Mouse (Mus musculus): ENCODE results near the gene Mettl8.

Mettl8 gene

GRCm38 (mm10) chr2:70978271-70978670 is 77.1 kb downstream of the Mettl8 start:
- no peak for DNase-seq (ENCODE audit: low spot score)

GRCm38 (mm10) chr2:70974769-70975168 is 80.6 kb downstream of the Mettl8 start:
- no peak for DNase-seq (ENCODE audit: low spot score)

GRCm38 (mm10) chr2:70972795-70973518 is 82.4 kb downstream of the Mettl8 start:
- no peak for DNase-seq (ENCODE audit: low spot score)

- no peak for DNase-seq (ENCODE audit: low spot score)
Observed at GRCm38 (mm10) chr2:70970158-70970741, 85.1 kb downstream of the Mettl8 start.

- DNase-seq (ENCODE audit: low spot score): no peak
Observed at GRCm38 (mm10) chr2:70968305-70968704, 87.1 kb downstream of the Mettl8 start.

GRCm38 (mm10) chr2:70967216-70967615 is 88.2 kb downstream of the Mettl8 start:
- DNase-seq (ENCODE audit: low spot score): no peak

- peak; percentile 12 for DNase-seq (ENCODE audit: low spot score)
Observed at GRCm38 (mm10) chr2:70964809-70965208, 90.6 kb downstream of the Mettl8 start.

GRCm38 (mm10) chr2:70962921-70963320 is 92.5 kb downstream of the Mettl8 start:
- no peak for DNase-seq (ENCODE audit: low spot score)

- no peak for DNase-seq (ENCODE audit: low spot score)
Observed at GRCm38 (mm10) chr2:70961086-70961941, 94.1 kb downstream of the Mettl8 start.

GRCm38 (mm10) chr2:70960090-70960489 is 95.3 kb downstream of the Mettl8 start:
- DNase-seq (ENCODE audit: low spot score): no peak

GRCm38 (mm10) chr2:70959337-70959736 is 96.0 kb downstream of the Mettl8 start:
- no peak for DNase-seq (ENCODE audit: low spot score)

- no peak for DNase-seq (ENCODE audit: low spot score)
Observed at GRCm38 (mm10) chr2:70958536-70958935, 96.8 kb downstream of the Mettl8 start.

GRCm38 (mm10) chr2:70953616-70954015 is 101.8 kb downstream of the Mettl8 start:
- no peak for DNase-seq (ENCODE audit: low spot score)

- no peak for DNase-seq (ENCODE audit: low spot score)
Observed at GRCm38 (mm10) chr2:70951944-70952343, 103.4 kb downstream of the Mettl8 start.

- no peak for DNase-seq (ENCODE audit: low spot score)
Observed at GRCm38 (mm10) chr2:70944511-70945305, 110.7 kb downstream of the Mettl8 start.

GRCm38 (mm10) chr2:70940826-70941225 is 114.6 kb downstream of the Mettl8 start:
- DNase-seq (ENCODE audit: low spot score): no peak

GRCm38 (mm10) chr2:70938844-70939494 is 116.4 kb downstream of the Mettl8 start:
- DNase-seq (ENCODE audit: low spot score): peak; percentile 26

GRCm38 (mm10) chr2:70934772-70935171 is 120.6 kb downstream of the Mettl8 start:
- DNase-seq (ENCODE audit: low spot score): no peak

GRCm38 (mm10) chr2:70933516-70933915 is 121.9 kb downstream of the Mettl8 start:
- no peak for DNase-seq (ENCODE audit: low spot score)

- DNase-seq (ENCODE audit: low spot score): no peak
Observed at GRCm38 (mm10) chr2:70932965-70933364, 122.4 kb downstream of the Mettl8 start.

GRCm38 (mm10) chr2:70930631-70931288 is 124.6 kb downstream of the Mettl8 start:
- peak; percentile 25 for DNase-seq (ENCODE audit: low spot score)
